Mouse (Mus musculus): Measurements from ENCODE around the gene Ifit2. TPM values are rescaled to one million over a fixed set of nuclear protein-coding genes. Genes with fewer than 3 reads are reported as not detected.
"Not testable (repeated sequence)": the region's sequence is repeated elsewhere in the genome, so short reads cannot be mapped to it uniquely, and the experiment has no call there.

Ifit2 gene
- polyA plus RNA-seq, 1 experiment from 2014 or later, result 3.1 TPM

DNA sequence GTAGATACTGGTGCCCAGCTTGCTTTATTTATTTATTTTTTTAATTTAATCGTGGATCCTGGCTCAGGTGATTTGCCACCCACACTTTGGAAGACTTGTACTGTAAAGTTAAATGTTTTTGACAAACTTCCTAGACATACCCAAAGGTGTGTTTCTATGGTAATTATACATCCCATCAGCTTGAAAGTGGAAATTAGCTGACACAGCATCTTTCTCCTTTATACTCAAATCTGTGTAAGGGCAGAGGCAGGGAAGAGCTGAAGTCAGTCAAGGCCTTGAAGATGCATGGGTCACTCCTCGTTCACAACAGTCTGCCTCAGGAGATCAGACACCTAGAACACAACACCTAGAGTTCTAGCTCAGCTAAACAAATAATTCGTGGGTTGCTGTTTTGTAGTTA is 59.6 kb downstream of the Ifit2 start:
- not testable (repeated sequence) for H3K4me2 ChIP-seq; H3K27me3 ChIP-seq; H3K9me3 ChIP-seq; H3K27ac ChIP-seq (replicated peaks); H3K4me1 ChIP-seq (replicated peaks); H3K9ac ChIP-seq; ATAC-seq (ENCODE audit: low read depth); H3K36me3 ChIP-seq; H3K4me3 ChIP-seq
- 74% methylated on average over 3 of the region's 3 CpGs for WGBS

- H3K9me3 ChIP-seq; H3K4me3 ChIP-seq; H3K27ac ChIP-seq (replicated peaks); H3K4me2 ChIP-seq; ATAC-seq (ENCODE audit: low read depth); H3K9ac ChIP-seq; H3K4me1 ChIP-seq (replicated peaks); H3K36me3 ChIP-seq; H3K27me3 ChIP-seq: not testable (repeated sequence)
- 90% methylated on average over 5 of the region's 11 CpGs for WGBS
These were observed 61.9 kb downstream of the Ifit2 start for GRCm38 (mm10) chr19:34612243-34613001.

DNA sequence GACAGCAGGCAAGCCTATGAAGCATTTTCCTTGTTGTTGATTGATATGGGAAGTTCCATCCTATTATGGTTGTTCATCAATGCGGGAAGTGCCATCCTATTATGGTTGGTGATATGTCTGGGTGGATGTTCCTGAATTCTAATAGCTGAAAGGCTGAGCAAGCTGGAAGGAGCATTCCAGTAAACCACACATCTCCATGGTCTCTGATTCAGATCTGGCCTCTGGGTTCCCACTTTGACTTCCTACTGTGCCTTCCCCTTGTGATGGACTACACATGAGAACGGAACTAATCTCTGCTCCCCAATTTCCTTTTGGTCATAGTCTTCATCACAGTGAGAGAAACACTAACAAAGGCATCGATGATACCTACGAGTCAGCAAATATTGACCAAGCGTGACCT is 70.4 kb downstream of the Ifit2 start:
- H3K27ac ChIP-seq (replicated peaks), result no peak overlapping the region
- WGBS, result 92% methylated on average over 5 of the region's 5 CpGs

GRCm38 (mm10) chr19:34623781-34624180 is 73.3 kb downstream of the Ifit2 start:
- H3K27me3 ChIP-seq, result no peaks in the 10 kb centered on the region
- H3K4me2 ChIP-seq, result no peak overlapping the region
- H3K4me3 ChIP-seq, result no peak overlapping the region
- no peaks in the 10 kb centered on the region for H3K9me3 ChIP-seq
- no peaks in the 10 kb centered on the region for H3K4me1 ChIP-seq (replicated peaks)
- no peak for ATAC-seq (ENCODE audit: low read depth)
- H3K36me3 ChIP-seq, result no peaks in the 10 kb centered on the region
- no peak overlapping the region for H3K27ac ChIP-seq (replicated peaks)
- H3K9ac ChIP-seq, result no peak overlapping the region
- 91% methylated on average over 6 of the region's 6 CpGs for whole genome bisulfite sequencing

More for the DNA sequence above, 70.4 kb downstream of the Ifit2 start:
- no peaks in the 10 kb centered on the region for H3K36me3 ChIP-seq
- H3K27me3 ChIP-seq, result no peaks in the 10 kb centered on the region
- no peak for ATAC-seq (ENCODE audit: low read depth)
- no peaks in the 10 kb centered on the region for H3K4me1 ChIP-seq (replicated peaks)
- no peak overlapping the region for H3K4me2 ChIP-seq
- no peak overlapping the region for H3K4me3 ChIP-seq
- H3K9me3 ChIP-seq, result no peaks in the 10 kb centered on the region
- no peak overlapping the region for H3K9ac ChIP-seq

- H3K4me2 ChIP-seq, result no peak overlapping the region
- no peak overlapping the region for H3K4me3 ChIP-seq
- no peak for ATAC-seq (ENCODE audit: low read depth)
- no peaks in the 10 kb centered on the region for H3K36me3 ChIP-seq
- H3K27ac ChIP-seq (replicated peaks), result no peak overlapping the region
- 75% methylated on average over 4 of the region's 4 CpGs for WGBS
- no peak overlapping the region for H3K9ac ChIP-seq
- H3K4me1 ChIP-seq (replicated peaks), result no peaks in the 10 kb centered on the region
- no peaks in the 10 kb centered on the region for H3K9me3 ChIP-seq
- no peaks in the 10 kb centered on the region for H3K27me3 ChIP-seq
These were observed 74.2 kb downstream of the Ifit2 start for GRCm38 (mm10) chr19:34624663-34625062.

Other genes with a start within 250 kb of the Ifit2 start
- 0.36 and 0.91 TPM in 2 replicates for gene Ch25h, start 75.5 kb upstream of the Ifit2 start, polyA plus RNA-seq (2015; fragmentation: Nextera tagmentation; extraction: Ambion mirVana)
- 23.8 and 25.8 TPM in 2 replicates for gene Lipa, start 23.2 kb upstream of the Ifit2 start, polyA plus RNA-seq (2015; fragmentation: Nextera tagmentation; extraction: Ambion mirVana)
- 0.61 and 2.1 TPM in 2 replicates for gene Ifit3, start 32.8 kb downstream of the Ifit2 start, polyA plus RNA-seq (2015; fragmentation: Nextera tagmentation; extraction: Ambion mirVana)
- gene Ifit1bl1, start 51.3 kb downstream of the Ifit2 start, polyA plus RNA-seq (2015; fragmentation: Nextera tagmentation; extraction: Ambion mirVana), result 0.75 and 0.79 TPM in 2 replicates
- 0.35 TPM in 1 of 2 replicates, not detected in the other for gene Ifit3b, start 57.3 kb downstream of the Ifit2 start, polyA plus RNA-seq (2015; fragmentation: Nextera tagmentation; extraction: Ambion mirVana)
- gene Ifit1bl2, start 90.0 kb downstream of the Ifit2 start, polyA plus RNA-seq (2015; fragmentation: Nextera tagmentation; extraction: Ambion mirVana), result 0.18 TPM in 1 of 2 replicates, not detected in the other
- 0.32 and 0.75 TPM in 2 replicates for gene Ifit1, start 90.2 kb downstream of the Ifit2 start, polyA plus RNA-seq (2015; fragmentation: Nextera tagmentation; extraction: Ambion mirVana)
- gene Slc16a12, start 196.6 kb downstream of the Ifit2 start, polyA plus RNA-seq (2015; fragmentation: Nextera tagmentation; extraction: Ambion mirVana), result 1.9 and 2.0 TPM in 2 replicates